Mouse (Mus musculus) hindbrain, embryonic 10.5 days (tissue): ENCODE measurements around the gene Cox4i1. TPM values are rescaled to one million over a fixed set of nuclear protein-coding genes. Genes with fewer than 3 reads are reported as not detected.
A peak's percentile ranks its signal among the peaks of the same experiment; 100 is the strongest.

Source experiments
- DNase-seq: peaks from one replicate; pipeline ENCODE4 v3.0.0-alpha.2; 2017; ENCODE audit warnings: low spot score
- H3K27ac ChIP-seq: fragments of 300-500 bp; sonication (generic); 2 replicates; pipeline ENCODE4 v1.5.1; 2016; ENCODE audit warnings: mild to moderate bottlenecking, moderate library complexity
- H3K27me3 ChIP-seq: fragments of 300-500 bp; sonication (generic); 2 replicates; pipeline ENCODE4 v1.6.1; 2016; ENCODE audit warnings: mild to moderate bottlenecking; ENCODE audit not compliant: poor library complexity, insufficient read depth, severe bottlenecking
- H3K36me3 ChIP-seq: fragments of 300-500 bp; sonication (generic); 2 replicates; pipeline ENCODE4 v1.6.1; 2016; ENCODE audit warnings: mild to moderate bottlenecking, moderate library complexity
- H3K4me1 ChIP-seq: fragments of 300-500 bp; sonication (generic); replicated peaks from 2 replicates; pipeline ENCODE4 v1.6.1; 2016; ENCODE audit warnings: mild to moderate bottlenecking
- H3K4me3 ChIP-seq: fragments of 300-500 bp; sonication (generic); 2 replicates; pipeline ENCODE4 v1.5.1; 2016; ENCODE audit warnings: mild to moderate bottlenecking, moderate library complexity
- H3K9me3 ChIP-seq: fragments of 300-500 bp; sonication (generic); 2 replicates; pipeline ENCODE4 v1.6.1; 2016; ENCODE audit warnings: mild to moderate bottlenecking, moderate library complexity
- WGBS: fragments of 180-500 bp; shearing (Covaris S2); methylation state at CpG from one replicate; pipeline ENCODE4 v1.1.7; 2016; 5-methylcytosine and 5-hydroxymethylcytosine counted together
- polyA plus RNA-seq: library from polyadenylated mRNA; unstranded; fragments of >200 nt; fragmentation: Nextera tagmentation; extraction: Ambion mirVana; gene quantifications from 2 replicates; pipeline ENCODE4 v1.2.1, GENCODE M21; 2016

Gene Cox4i1
- polyA plus RNA-seq = 921 and 1,059 TPM in 2 replicates

- Histone ChIP-seq H3K4me3 (peak within 1 kb of the TSS; percentile 97), H3K4me1 (peaks cover 76% of the 10 kb centered on the region), H3K27me3 (no peaks in the 10 kb centered on the region), H3K36me3 (peaks cover 51% of the 10 kb centered on the region), H3K9me3 (no peaks in the 10 kb centered on the region), H3K27ac (peak within 1 kb of the TSS; percentile 96)
- peak; percentile 97 for DNase-seq
- WGBS = under 1% methylated on average over 105 of the region's 105 CpGs
These were observed at the start of gene Cox4i1, which contains the start of gene Gm27021 for GRCm38 (mm10) chr8:120667561-120668373. TSS of gene Cox4i1 (plus strand) at chr8:120668222. TSS of gene Gm27021 (minus strand) at chr8:120668079.

GRCm38 (mm10) chr8:120619235-120620180 is 48.5 kb upstream of the Cox4i1 start:
- DNase-seq = no peak
- WGBS = 75% methylated on average over 11 of the region's 11 CpGs
- no peaks in the 10 kb centered on the region for H3K9me3 ChIP-seq
- H3K27me3 ChIP-seq = no peaks in the 10 kb centered on the region
- H3K4me3 ChIP-seq = no peak overlapping the region
- H3K36me3 ChIP-seq = no peaks in the 10 kb centered on the region
- H3K4me1 ChIP-seq = peaks cover 67% of the 10 kb centered on the region
- H3K27ac ChIP-seq = peak overlapping the region; percentile 69

- Histone ChIP-seq H3K27ac (peak overlapping the region; percentile 46; the same call in 1 of the 2 replicates), H3K9me3 (no peaks in the 10 kb centered on the region), H3K27me3 (no peaks in the 10 kb centered on the region), H3K4me1 (peaks cover 69% of the 10 kb centered on the region), H3K36me3 (no peaks in the 10 kb centered on the region), H3K4me3 (no peak overlapping the region)
- DNase-seq = no peak
- 48% methylated on average over 7 of the region's 7 CpGs for WGBS
These were observed 47.6 kb upstream of the Cox4i1 start for GRCm38 (mm10) chr8:120620441-120620840.

- Histone ChIP-seq H3K4me3 (no peak overlapping the region), H3K36me3 (no peaks in the 10 kb centered on the region), H3K27ac (peak overlapping the region; percentile 78), H3K9me3 (no peaks in the 10 kb centered on the region), H3K27me3 (no peaks in the 10 kb centered on the region), H3K4me1 (peaks cover 55% of the 10 kb centered on the region)
- no peak for DNase-seq
- WGBS = 76% methylated on average over 14 of the region's 14 CpGs
These were observed 45.9 kb upstream of the Cox4i1 start for GRCm38 (mm10) chr8:120622161-120622560.

DNA sequence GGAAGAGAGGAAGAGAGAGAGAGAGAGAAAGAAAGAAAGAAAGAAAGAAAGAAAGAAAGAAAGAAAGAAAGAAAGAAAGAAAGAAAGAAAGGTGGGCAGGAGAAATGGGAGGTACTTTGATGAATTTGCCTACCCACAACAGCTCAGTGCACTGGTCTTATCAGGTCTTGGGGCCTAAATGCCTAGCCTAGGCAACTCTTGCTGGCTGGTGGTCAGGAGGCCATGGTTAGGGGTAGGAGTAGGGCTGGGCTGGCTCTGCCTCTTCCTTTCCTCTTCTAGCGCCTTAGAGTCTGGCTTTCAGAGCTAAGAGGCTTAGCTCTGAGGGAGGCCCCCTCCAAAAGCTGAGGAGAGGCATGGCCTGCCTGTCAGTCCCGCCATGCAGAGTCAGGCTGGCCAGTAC is 44.4 kb upstream of the Cox4i1 start:
- Histone ChIP-seq H3K27me3 (no peaks in the 10 kb centered on the region), H3K4me1 (peaks cover 43% of the 10 kb centered on the region), H3K4me3 (no peak overlapping the region), H3K9me3 (no peaks in the 10 kb centered on the region), H3K27ac (no peak overlapping the region), H3K36me3 (no peaks in the 10 kb centered on the region)
- WGBS = 33% methylated on average over 2 of the region's 2 CpGs
- DNase-seq = no peak

DNA sequence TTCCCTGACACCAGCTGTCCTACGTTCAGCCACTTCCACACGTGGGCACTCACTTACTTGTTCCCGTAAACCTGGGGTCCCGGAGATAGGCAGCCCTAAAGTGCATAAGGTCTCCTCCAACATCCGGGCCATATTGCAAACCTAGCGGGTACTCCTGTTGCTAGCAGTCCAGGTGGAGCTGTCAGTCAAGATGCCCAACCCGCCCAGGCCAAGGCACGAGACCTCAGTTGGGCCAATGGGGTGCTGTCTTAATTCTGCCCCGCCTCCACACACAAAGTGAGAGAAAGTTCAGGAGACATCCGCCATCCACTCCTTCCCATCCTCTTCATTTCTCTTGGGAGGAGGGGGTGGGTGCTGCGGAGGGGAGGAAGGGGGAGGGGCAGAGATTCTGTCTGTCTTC is 41.6 kb upstream of the Cox4i1 start:
- WGBS = 65% methylated on average over 11 of the region's 11 CpGs
- Histone ChIP-seq H3K27ac (no peak overlapping the region), H3K4me3 (no peak overlapping the region)

GRCm38 (mm10) chr8:120627298-120627697 is 40.7 kb upstream of the Cox4i1 start:
- Histone ChIP-seq H3K4me1 (peaks cover 33% of the 10 kb centered on the region), H3K36me3 (no peaks in the 10 kb centered on the region), H3K27me3 (peaks cover 22% of the 10 kb centered on the region), H3K9me3 (no peaks in the 10 kb centered on the region), H3K4me3 (no peak overlapping the region), H3K27ac (no peak overlapping the region)
- 81% methylated on average over 5 of the region's 5 CpGs for WGBS
- DNase-seq = no peak

More for the DNA sequence above, 41.6 kb upstream of the Cox4i1 start:
- Histone ChIP-seq H3K4me1 (peaks cover 37% of the 10 kb centered on the region), H3K36me3 (no peaks in the 10 kb centered on the region), H3K9me3 (no peaks in the 10 kb centered on the region), H3K27me3 (peaks cover 13% of the 10 kb centered on the region; the same call in 1 of the 2 replicates)
- no peak for DNase-seq

DNA sequence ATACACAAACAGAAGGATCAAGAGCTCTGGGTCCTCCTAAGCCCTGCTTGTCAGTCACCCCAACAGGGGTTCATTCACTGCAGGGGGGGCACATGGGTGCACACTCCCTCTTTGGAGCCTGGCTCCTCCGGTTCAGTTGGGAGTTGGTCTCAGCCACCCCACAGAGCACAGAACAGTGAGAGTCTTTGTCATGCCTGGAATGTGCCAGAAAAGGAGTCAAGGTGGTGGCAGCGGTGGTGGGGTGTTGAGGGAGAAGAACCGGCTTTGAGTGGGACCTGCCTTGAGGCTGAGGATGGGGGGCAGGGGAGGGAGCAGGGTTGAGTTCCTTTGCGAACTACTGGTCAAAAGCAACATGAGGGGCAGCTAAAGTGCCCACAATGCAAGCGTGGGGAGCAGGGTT is 38.0 kb upstream of the Cox4i1 start:
- Histone ChIP-seq H3K9me3 (peaks cover 3% of the 10 kb centered on the region; the same call in 1 of the 2 replicates), H3K4me1 (peaks cover 42% of the 10 kb centered on the region), H3K36me3 (no peaks in the 10 kb centered on the region), H3K4me3 (no peak overlapping the region), H3K27me3 (peaks cover 49% of the 10 kb centered on the region), H3K27ac (peak overlapping the region; percentile 2; the same call in 1 of the 2 replicates)
- WGBS = 37% methylated on average over 5 of the region's 5 CpGs
- no peak for DNase-seq

- no peak for DNase-seq
- 55% methylated on average over 6 of the region's 6 CpGs for WGBS
- Histone ChIP-seq H3K9me3 (peaks cover 3% of the 10 kb centered on the region; the same call in 1 of the 2 replicates), H3K4me1 (peaks cover 42% of the 10 kb centered on the region), H3K36me3 (no peaks in the 10 kb centered on the region), H3K27me3 (peaks cover 56% of the 10 kb centered on the region), H3K4me3 (no peak overlapping the region), H3K27ac (no peak overlapping the region)
These were observed 37.2 kb upstream of the Cox4i1 start for GRCm38 (mm10) chr8:120630848-120631247.

DNA sequence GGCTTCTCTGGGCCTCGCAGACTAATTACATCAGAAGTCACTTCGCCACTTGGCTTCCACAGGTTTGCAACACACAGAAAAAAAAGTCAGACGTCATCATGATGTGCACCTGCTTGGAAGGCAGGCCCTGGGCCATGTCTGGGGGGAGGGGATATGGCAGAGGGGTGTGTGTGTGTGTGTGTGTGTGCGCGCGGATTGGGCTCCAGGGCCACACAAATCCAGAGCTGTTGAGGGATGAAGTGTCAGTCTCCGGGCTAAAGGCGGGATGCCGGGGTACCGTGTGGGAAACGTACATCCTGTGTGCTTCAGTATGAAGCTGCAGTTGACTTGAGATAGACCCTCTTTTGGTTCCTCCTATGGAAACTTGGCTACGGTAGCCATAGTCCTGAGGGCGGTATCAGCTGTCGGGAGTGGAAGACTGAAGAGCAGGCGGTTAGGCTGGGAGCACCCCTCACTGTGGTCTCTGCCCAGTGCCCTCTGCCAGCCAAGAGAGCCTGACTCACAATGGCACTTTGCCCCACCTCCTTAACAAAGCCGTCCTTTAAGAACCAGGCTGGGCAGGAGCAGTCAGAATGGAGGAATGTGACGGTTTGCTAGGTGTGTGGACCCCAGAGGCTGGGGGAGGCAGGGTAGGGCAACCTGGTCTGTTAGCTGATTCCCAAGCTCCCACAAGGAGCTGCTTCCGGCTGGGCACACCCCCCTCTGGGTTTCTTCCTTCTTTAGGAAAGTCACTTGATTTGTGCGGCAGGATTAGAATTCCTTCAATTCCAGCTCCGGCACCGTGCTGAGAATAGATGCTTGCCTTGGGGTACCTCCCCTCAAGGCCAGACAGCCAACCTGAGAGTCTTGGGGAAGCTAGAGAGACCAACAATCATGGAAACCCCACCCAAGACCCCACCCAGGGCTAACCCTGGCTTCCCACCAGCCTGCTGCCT is 36.3 kb upstream of the Cox4i1 start:
- peaks cover 3% of the 10 kb centered on the region; the same call in 1 of the 2 replicates for H3K9me3 ChIP-seq
- H3K4me1 ChIP-seq = peaks cover 42% of the 10 kb centered on the region
- H3K27ac ChIP-seq = no peak overlapping the region
- WGBS = 75% methylated on average over 21 of the region's 21 CpGs
- H3K4me3 ChIP-seq = no peak overlapping the region
- DNase-seq = no peak
- peaks cover 64% of the 10 kb centered on the region for H3K27me3 ChIP-seq
- H3K36me3 ChIP-seq = no peaks in the 10 kb centered on the region

- Histone ChIP-seq H3K9me3 (peaks cover 3% of the 10 kb centered on the region; the same call in 1 of the 2 replicates), H3K27ac (no peak overlapping the region), H3K27me3 (peaks cover 73% of the 10 kb centered on the region), H3K4me1 (peaks cover 42% of the 10 kb centered on the region), H3K4me3 (peak overlapping the region; percentile 67), H3K36me3 (no peaks in the 10 kb centered on the region)
- DNase-seq = no peak
- WGBS = 29% methylated on average over 17 of the region's 17 CpGs
These were observed 34.9 kb upstream of the Cox4i1 start for GRCm38 (mm10) chr8:120632969-120633664.
